Mouse (Mus musculus) hindbrain, embryonic 11.5 days (tissue): ENCODE measurements around the gene Ttll7. TPM values are rescaled to one million over a fixed set of nuclear protein-coding genes. Genes with fewer than 3 reads are reported as not detected.

ENCODE experiments used
- ATAC-seq: fragments of 200-750 bp; cut with Nextera tagmentation; 2 replicates; pipeline ENCODE4 v1.8.0; 2017; ENCODE audit warnings: mild to moderate bottlenecking, moderate TSS enrichment, moderate library complexity; ENCODE audit not compliant: low FRiP score
- DNase-seq: peaks from one replicate; pipeline ENCODE4 v3.0.0-alpha.2; 2015; ENCODE audit warnings: low spot score
- H3K27ac ChIP-seq: fragments of 300-500 bp; sonication (generic); 2 replicates; pipeline ENCODE4 v1.5.1; 2014; ENCODE audit warnings: mild to moderate bottlenecking, low read depth, low read length
- H3K27me3 ChIP-seq: fragments of 300-500 bp; sonication (generic); 2 replicates; pipeline ENCODE4 v1.6.1; 2014; ENCODE audit warnings: mild to moderate bottlenecking, low read length, moderate library complexity, mixed read lengths; ENCODE audit not compliant: control insufficient read depth, insufficient read depth
- H3K36me3 ChIP-seq: fragments of 300-500 bp; sonication (generic); 2 replicates; pipeline ENCODE4 v1.6.1; 2014; ENCODE audit warnings: mild to moderate bottlenecking, low read length, moderate library complexity, mixed read lengths; ENCODE audit not compliant: control insufficient read depth, insufficient read depth
- H3K4me1 ChIP-seq: fragments of 300-500 bp; sonication (generic); replicated peaks from 2 replicates; pipeline ENCODE4 v1.6.1; 2014; ENCODE audit warnings: low read length, mixed read lengths; ENCODE audit not compliant: control insufficient read depth, insufficient read depth
- H3K4me2 ChIP-seq: fragments of 300-500 bp; sonication (generic); replicated peaks from 2 replicates; pipeline ENCODE4 v1.6.1; 2014; ENCODE audit warnings: mild to moderate bottlenecking, low read depth, low read length
- H3K4me3 ChIP-seq: fragments of 300-500 bp; sonication (generic); 2 replicates; pipeline ENCODE4 v1.5.1; 2014; ENCODE audit warnings: low read depth, low read length
- H3K9ac ChIP-seq: fragments of 300-500 bp; sonication (generic); 2 replicates; pipeline ENCODE4 v1.6.1; 2014; ENCODE audit warnings: low read depth, low read length
- H3K9me3 ChIP-seq: fragments of 300-500 bp; sonication (generic); 2 replicates; pipeline ENCODE4 v1.6.1; 2016; ENCODE audit warnings: low read length; ENCODE audit not compliant: control insufficient read depth
- WGBS: fragments of 180-500 bp; shearing (Covaris S2); extraction: QIAGEN DNeasy Blood & Tissue Kit; methylation state at CpG from one replicate; pipeline ENCODE4 v1.1.7; 2014; 5-methylcytosine and 5-hydroxymethylcytosine counted together
- polyA plus RNA-seq: library from polyadenylated mRNA; unstranded; fragments of >200 nt; fragmentation: Nextera tagmentation; extraction: Ambion mirVana; gene quantifications from 2 replicates; pipeline ENCODE4 v1.2.1, GENCODE M21; 2014

The Ttll7 gene
- polyA plus RNA-seq, 1 experiment from 2014 or later: 9.7 TPM

DNA sequence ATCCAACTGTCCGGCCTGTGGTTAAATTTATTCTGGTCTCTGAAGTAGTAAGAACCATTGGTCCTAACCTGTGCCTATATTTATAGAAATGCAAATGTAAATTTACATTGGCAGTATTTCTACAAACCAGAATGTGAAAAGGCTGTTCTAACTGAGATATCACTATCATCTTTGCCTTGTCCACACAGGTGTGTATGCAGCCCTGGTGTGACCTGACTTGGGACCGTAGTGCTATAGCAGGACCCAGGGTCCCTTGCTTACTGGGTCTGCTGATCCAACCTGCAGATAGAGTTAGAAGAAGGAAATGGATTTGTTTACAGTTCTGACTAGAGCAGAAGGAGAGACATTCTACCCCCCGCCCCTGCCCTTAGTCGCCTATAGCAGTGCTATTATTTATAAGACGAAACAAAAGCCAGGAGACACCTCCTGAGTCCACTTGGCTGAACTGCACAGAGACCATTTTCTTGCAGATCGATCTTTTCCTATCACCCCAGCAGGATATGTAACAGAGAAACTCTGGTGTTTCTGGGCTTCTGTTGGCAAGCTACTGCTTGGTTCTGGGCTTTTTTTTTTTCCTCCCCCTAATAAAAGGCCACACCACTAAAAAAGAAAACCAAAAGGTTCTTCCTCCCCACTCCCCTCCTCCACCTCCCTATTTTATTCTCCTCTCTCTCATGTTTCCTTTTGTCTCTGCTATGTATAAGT is 75.3 kb downstream of the Ttll7 start:
- Histone ChIP-seq H3K27ac (no peak overlapping the region), H3K27me3 (no peaks in the 10 kb centered on the region), H3K9me3 (no peaks in the 10 kb centered on the region), H3K9ac (no peak overlapping the region), H3K4me1 (no peaks in the 10 kb centered on the region), H3K36me3 (no peaks in the 10 kb centered on the region), H3K4me3 (no peak overlapping the region), H3K4me2 (no peak overlapping the region)
- DNase-seq (no peak), ATAC-seq (no peak)
- 89% methylated on average over 6 of the region's 6 CpGs for WGBS

DNA sequence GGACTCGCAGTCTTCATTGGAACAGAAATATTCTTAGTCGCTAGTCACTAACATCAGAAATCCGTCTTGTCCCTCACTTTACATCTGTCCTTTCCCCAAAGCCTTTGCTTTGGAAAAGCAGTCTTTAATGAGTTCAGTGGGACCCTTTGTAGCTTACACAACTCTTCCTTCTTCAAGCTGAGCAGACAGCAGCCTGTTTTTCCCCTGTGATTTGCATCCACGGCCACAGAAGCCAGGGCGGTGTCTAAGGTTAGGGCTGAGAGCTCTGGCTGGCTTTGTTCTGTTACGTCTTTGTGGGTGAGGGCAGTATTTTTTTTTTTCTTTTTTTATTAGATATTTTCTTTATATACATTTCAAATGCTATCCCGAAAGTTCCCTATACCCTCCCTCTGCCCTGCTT is 76.0 kb downstream of the Ttll7 start:
- Histone ChIP-seq H3K4me2 (no peak overlapping the region), H3K4me1 (no peaks in the 10 kb centered on the region), H3K27ac (no peak overlapping the region), H3K4me3 (no peak overlapping the region), H3K9me3 (no peaks in the 10 kb centered on the region), H3K27me3 (no peaks in the 10 kb centered on the region), H3K9ac (no peak overlapping the region), H3K36me3 (no peaks in the 10 kb centered on the region)
- DNase-seq (no peak), ATAC-seq (no peak)
- 88% methylated on average over 7 of the region's 7 CpGs for WGBS

DNA sequence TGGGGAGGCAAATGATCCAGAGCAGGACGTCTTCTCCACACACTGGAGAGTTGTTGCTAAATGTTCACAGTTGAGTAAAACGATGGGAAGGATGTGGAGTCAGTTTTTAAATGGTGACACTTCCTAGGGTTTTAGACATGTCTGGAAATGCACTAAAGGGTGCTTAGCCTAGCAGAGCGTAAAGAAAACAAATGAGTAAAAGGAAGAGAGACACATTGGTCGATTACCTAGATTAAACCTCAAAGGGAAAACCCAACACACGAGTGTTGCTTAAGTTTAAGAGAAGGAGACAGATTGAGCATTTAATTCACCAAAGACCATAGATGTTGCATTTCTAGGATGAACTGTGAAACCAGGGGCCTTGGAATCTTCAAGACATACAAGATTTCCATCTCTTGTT is 76.8 kb downstream of the Ttll7 start:
- ATAC-seq: no peak
- 84% methylated on average over 5 of the region's 5 CpGs for WGBS
- H3K27ac ChIP-seq: no peak overlapping the region
- no peaks in the 10 kb centered on the region for H3K9me3 ChIP-seq
- no peaks in the 10 kb centered on the region for H3K4me1 ChIP-seq
- H3K9ac ChIP-seq: no peak overlapping the region
- DNase-seq: no peak
- H3K4me3 ChIP-seq: no peak overlapping the region
- no peak overlapping the region for H3K4me2 ChIP-seq
- no peaks in the 10 kb centered on the region for H3K27me3 ChIP-seq
- H3K36me3 ChIP-seq: no peaks in the 10 kb centered on the region

DNA sequence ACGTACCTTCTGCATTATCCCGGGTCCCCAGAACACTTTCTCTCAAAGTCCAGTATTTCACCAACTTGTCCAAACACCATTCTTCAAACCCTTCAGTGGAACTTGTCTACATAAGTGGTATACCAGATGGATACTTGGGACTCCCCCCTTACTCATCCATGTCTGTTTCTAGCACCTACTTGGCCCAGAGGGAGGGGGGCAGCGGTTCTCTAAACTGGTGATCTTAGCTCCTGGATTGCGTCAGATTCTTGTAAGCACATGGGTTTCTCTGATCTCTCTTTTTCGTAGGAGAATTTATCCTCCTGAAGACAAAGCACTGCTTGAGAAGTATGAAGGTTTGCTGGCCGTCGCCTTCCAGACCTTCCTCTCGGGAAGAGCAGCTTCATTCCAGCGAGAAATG is 79.0 kb downstream of the Ttll7 start:
- WGBS: 93% methylated on average over 9 of the region's 9 CpGs
- no peaks in the 10 kb centered on the region for H3K36me3 ChIP-seq
- no peak overlapping the region for H3K4me2 ChIP-seq
- no peak overlapping the region for H3K27ac ChIP-seq
- no peaks in the 10 kb centered on the region for H3K4me1 ChIP-seq
- H3K9me3 ChIP-seq: no peaks in the 10 kb centered on the region
- ATAC-seq: no peak
- no peaks in the 10 kb centered on the region for H3K27me3 ChIP-seq
- no peak overlapping the region for H3K4me3 ChIP-seq
- no peak for DNase-seq
- no peak overlapping the region for H3K9ac ChIP-seq

DNA sequence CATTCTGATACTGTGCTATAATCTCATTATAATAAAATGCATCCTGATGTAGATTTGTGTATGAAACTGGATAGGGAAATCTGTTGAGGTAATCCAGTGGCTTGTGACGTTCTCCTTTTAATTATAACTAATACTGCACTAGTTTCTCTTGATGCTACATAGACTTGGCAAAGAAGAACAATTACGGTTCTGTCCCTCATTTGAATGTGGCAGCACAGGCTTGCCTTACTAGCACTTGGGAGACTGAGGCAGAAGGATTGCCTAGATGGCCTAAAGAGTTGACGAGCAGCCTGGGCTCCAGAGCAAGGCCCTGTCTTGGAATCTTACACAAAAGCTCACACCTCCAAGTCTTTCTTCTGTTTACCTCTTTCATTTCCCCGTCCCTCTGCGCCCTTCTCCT is 80.3 kb downstream of the Ttll7 start:
- WGBS: 87% methylated on average over 5 of the region's 5 CpGs
- ATAC-seq (no peak), DNase-seq (no peak)
- no peaks in the 10 kb centered on the region for H3K9me3 ChIP-seq
- H3K9ac ChIP-seq: no peak overlapping the region
- H3K4me2 ChIP-seq: no peak overlapping the region
- H3K4me1 ChIP-seq: no peaks in the 10 kb centered on the region
- no peaks in the 10 kb centered on the region for H3K36me3 ChIP-seq
- no peak overlapping the region for H3K27ac ChIP-seq
- no peaks in the 10 kb centered on the region for H3K27me3 ChIP-seq
- no peak overlapping the region for H3K4me3 ChIP-seq

DNA sequence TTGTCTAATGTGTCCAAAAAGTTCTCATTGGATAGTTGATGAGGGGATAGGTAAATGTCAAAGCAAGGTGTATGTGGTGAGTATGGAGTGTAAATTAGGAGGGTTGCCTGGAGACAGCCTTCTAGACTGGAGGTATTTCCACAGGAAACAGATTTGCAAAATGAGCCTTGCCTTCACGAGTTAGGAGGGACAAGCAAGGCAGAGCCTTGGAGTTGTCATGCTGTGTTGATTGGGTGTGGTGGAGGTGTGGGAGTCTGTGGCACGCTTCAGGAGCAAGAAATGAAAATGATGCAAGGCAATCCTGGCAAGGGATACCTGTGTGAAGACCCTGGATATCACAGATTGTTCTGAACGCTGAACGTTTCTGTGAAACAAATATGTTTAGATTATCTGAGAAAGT is 84.7 kb downstream of the Ttll7 start:
- DNase-seq (no peak), ATAC-seq (no peak)
- H3K4me3 ChIP-seq: no peak overlapping the region
- no peak overlapping the region for H3K9ac ChIP-seq
- H3K9me3 ChIP-seq: no peaks in the 10 kb centered on the region
- H3K4me1 ChIP-seq: no peaks in the 10 kb centered on the region
- no peaks in the 10 kb centered on the region for H3K27me3 ChIP-seq
- no peak overlapping the region for H3K4me2 ChIP-seq
- H3K27ac ChIP-seq: no peak overlapping the region
- H3K36me3 ChIP-seq: no peaks in the 10 kb centered on the region
- 88% methylated on average over 4 of the region's 4 CpGs for WGBS

DNA sequence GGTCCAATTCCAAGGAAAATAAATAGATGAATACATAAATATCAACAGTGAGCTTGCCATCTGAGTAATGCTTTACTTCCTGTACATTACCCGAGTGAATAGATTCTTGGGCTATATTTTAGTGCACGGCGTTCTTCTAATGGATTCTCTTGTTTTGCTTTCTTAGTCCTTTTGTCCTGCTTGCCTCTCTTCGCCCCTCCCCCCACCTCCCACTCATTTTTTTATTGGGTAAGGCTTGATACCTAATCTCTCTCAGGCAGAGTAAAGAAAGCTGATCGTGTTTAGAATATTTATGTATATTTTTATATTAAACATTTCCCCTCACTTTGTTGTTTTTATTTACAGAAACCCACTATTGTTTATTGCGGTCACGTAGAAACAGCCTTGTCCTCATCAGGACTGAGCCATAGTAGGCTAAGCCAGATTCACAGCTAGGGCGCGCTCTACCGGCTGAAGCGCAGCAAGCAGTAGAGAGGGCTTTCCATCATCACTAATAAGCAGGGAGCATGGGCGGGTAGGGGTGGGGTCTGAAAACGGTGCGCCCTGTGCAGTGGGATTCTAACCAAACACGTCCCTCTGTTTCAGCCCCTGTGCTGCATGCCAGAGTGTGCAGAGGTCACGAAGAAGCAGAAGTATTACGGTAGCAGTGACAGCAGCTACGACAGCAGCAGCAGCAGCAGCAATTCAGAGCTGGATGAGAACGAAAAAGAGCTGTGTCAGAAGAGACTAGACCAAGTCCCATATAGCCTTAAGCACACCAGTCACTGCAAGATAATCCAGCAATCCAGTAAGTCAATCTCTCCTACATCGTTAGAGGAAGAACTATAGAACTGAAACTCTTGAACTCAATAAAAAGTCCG is 87.5 kb downstream of the Ttll7 start:
- WGBS: 30% methylated on average over 21 of the region's 21 CpGs
- H3K4me1 ChIP-seq: no peaks in the 10 kb centered on the region
- no peaks in the 10 kb centered on the region for H3K36me3 ChIP-seq
- no peaks in the 10 kb centered on the region for H3K27me3 ChIP-seq
- ATAC-seq: peak; percentile 93
- no peak overlapping the region for H3K4me3 ChIP-seq
- H3K27ac ChIP-seq: no peak overlapping the region
- H3K9me3 ChIP-seq: no peaks in the 10 kb centered on the region
- H3K9ac ChIP-seq: no peak overlapping the region
- peak; percentile 75 for DNase-seq
- H3K4me2 ChIP-seq: peak overlapping the region; percentile 13; the same call in 1 of the 2 replicates

DNA sequence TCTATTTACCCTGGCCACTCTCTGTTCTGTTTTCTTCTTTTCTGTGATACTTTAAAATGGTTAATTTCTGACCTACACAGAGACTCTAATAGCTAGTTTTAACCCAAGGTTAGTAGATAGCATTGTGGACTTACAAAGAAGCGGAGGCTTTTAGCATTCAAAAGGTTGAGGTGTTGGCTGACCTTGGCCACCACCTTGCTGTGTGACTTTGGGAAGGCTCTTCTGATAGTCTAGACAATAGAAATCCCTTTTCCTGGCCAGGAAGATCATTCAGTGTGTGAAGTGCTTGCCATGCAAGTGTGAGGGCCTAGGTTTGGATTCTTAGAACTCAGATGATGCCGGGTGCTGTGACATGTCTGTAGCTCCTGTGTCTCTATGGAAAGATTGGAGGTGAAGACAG is 90.9 kb downstream of the Ttll7 start:
- no peak for ATAC-seq
- Histone ChIP-seq H3K36me3 (no peaks in the 10 kb centered on the region), H3K9me3 (no peaks in the 10 kb centered on the region), H3K27me3 (no peaks in the 10 kb centered on the region), H3K27ac (no peak overlapping the region), H3K9ac (no peak overlapping the region), H3K4me1 (no peaks in the 10 kb centered on the region), H3K4me2 (no peak overlapping the region), H3K4me3 (no peak overlapping the region)
- DNase-seq: no peak
- 92% methylated on average over 2 of the region's 2 CpGs for whole genome bisulfite sequencing

DNA sequence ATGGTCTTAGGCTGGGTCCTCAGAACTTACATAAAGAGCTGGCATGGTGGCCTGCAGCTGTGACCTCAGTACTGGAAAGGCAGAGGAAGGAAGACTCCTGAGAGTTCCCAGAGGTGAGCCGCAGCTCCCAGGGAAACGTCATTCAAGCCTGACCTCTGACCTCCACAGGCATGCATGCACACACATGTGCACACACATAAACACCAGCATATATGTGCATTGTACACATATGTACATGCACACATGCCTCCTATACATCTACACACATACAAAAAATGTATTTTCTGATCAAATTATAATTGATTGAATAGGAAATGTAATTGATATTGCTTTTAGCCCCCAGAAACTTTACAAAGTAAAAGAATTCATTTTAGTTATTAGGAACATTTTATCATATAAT is 93.2 kb downstream of the Ttll7 start:
- H3K9ac ChIP-seq: no peak overlapping the region
- H3K36me3 ChIP-seq: no peaks in the 10 kb centered on the region
- DNase-seq (no peak), ATAC-seq (0 out of 2 replicates have a peak, but pooled peaks have one; percentile 33)
- no peaks in the 10 kb centered on the region for H3K9me3 ChIP-seq
- H3K4me3 ChIP-seq: no peak overlapping the region
- H3K27me3 ChIP-seq: no peaks in the 10 kb centered on the region
- no peak overlapping the region for H3K4me2 ChIP-seq
- H3K4me1 ChIP-seq: no peaks in the 10 kb centered on the region
- 38% methylated on average over 2 of the region's 2 CpGs for WGBS
- H3K27ac ChIP-seq: no peak overlapping the region
